Mouse (Mus musculus): Measurements from ENCODE around the gene Kif19a. TPM values are rescaled to one million over a fixed set of nuclear protein-coding genes. Genes with fewer than 3 reads are reported as not detected.

Kif19a gene
- under 1 TPM; 0.63 TPM for total RNA-seq (2021)
- long read RNA-seq, experiment 1: 0 reads
- long read RNA-seq, experiment 2: 0 reads

GRCm38 (mm10) chr11:114764820-114765818 is at the start of gene Kif19a:
Kif19a (plus strand) TSS chr11:114765388.
- peak; percentile 82 to 87 for DNase-seq

- DNase-seq: no peak
Measured at GRCm38 (mm10) chr11:114715531-114715930, 49.7 kb upstream of the Kif19a start.

- DNase-seq: no peak
Measured at GRCm38 (mm10) chr11:114720535-114720934, 44.7 kb upstream of the Kif19a start.

- peak; percentile 36 for DNase-seq
Measured at GRCm38 (mm10) chr11:114722438-114722837, 42.8 kb upstream of the Kif19a start.

GRCm38 (mm10) chr11:114723030-114723429 is 42.2 kb upstream of the Kif19a start:
- peak; percentile 81 to 83 for DNase-seq

- DNase-seq: peak; percentile 57 to 62
Measured at GRCm38 (mm10) chr11:114724787-114725590, 40.2 kb upstream of the Kif19a start.

- DNase-seq: peak; percentile 83 to 89
Measured at GRCm38 (mm10) chr11:114726965-114727825, 38.0 kb upstream of the Kif19a start, which contains the start of gene Dnaic2. Dnaic2 (plus strand) TSS chr11:114727408.

- no peak for DNase-seq
Measured at GRCm38 (mm10) chr11:114727826-114728186, 37.4 kb upstream of the Kif19a start.

GRCm38 (mm10) chr11:114728333-114728732 is 36.9 kb upstream of the Kif19a start:
- DNase-seq: no peak

GRCm38 (mm10) chr11:114729832-114730363 is 35.3 kb upstream of the Kif19a start:
- DNase-seq: no peak

- DNase-seq: no peak
Measured at GRCm38 (mm10) chr11:114731711-114732110, 33.5 kb upstream of the Kif19a start.

- no peak for DNase-seq
Measured at GRCm38 (mm10) chr11:114732890-114733289, 32.3 kb upstream of the Kif19a start.

GRCm38 (mm10) chr11:114736111-114736510 is 29.1 kb upstream of the Kif19a start:
- no peak for DNase-seq

- peak; percentile 52 to 68 for DNase-seq
Measured at GRCm38 (mm10) chr11:114736913-114737624, 28.1 kb upstream of the Kif19a start.

GRCm38 (mm10) chr11:114740598-114740997 is 24.6 kb upstream of the Kif19a start:
- DNase-seq: no peak

- no peak for DNase-seq
Measured at GRCm38 (mm10) chr11:114741451-114741850, 23.7 kb upstream of the Kif19a start.

- peak; percentile 92 to 93 for DNase-seq
Measured at GRCm38 (mm10) chr11:114745134-114745533, 20.1 kb upstream of the Kif19a start.

- DNase-seq: no peak
Measured at GRCm38 (mm10) chr11:114747564-114748138, 17.5 kb upstream of the Kif19a start.

GRCm38 (mm10) chr11:114769911-114770310 is 4.7 kb downstream of the Kif19a start:
- no peak for DNase-seq

- DNase-seq: no peak
Measured at GRCm38 (mm10) chr11:114771896-114772295, 6.7 kb downstream of the Kif19a start.

Data from adrenal gland, postnatal 36 days (tissue).